Mouse (Mus musculus): ENCODE data around the gene Rab33b. TPM values are rescaled to one million over a fixed set of nuclear protein-coding genes. Genes with fewer than 3 reads are reported as not detected.
A peak's percentile ranks its signal among the peaks of the same experiment; 100 is the strongest.

The Rab33b gene
- total RNA-seq, 1 experiment from 2014 or later, result 16.9 TPM

DNA sequence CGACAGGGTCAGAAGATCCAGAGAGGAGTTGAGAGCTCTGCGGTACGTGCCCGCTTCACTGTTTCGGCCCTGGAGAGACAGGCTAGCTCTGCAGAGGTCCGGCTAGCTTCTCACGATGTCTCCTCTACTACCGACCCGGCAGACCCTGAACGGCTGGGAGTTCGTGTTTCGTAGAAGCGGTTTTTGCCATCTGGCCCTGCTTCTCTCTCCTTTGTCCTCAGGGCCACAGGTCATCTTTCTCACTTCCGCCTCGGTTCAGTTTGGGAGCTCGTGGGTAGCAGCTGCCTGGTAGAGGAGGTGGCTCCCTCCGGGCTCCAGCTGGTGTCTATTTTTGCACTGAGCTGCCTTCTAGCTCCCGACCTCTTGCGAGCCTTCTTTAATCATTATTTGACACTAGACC is 21.7 kb downstream of the Rab33b start:
- ATAC-seq (replicated peaks; ENCODE audit: low read depth, poor library complexity, severe bottlenecking), result no peak

DNA sequence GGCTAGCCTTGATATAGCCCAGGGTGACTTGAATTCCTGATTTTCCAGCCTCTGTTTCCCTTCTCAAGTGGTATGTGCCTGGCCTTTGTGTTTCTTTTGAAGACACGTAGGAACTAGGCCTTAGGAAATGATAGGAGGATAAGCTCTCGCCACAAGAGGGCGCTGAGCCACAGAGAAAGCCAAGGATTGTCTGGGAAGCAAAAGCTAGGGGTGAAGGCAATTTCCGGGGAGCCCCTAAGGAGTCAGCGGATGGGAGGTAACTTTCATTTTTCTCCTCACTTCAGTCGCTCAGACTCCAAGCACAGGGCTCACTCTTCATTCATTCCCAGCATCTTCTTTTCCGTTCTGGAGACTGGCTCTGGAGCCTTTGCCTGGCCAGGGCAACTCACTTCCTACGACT is 27.2 kb downstream of the Rab33b start:
- peak; percentile 92 for ATAC-seq (replicated peaks; ENCODE audit: low read depth, poor library complexity, severe bottlenecking)

DNA sequence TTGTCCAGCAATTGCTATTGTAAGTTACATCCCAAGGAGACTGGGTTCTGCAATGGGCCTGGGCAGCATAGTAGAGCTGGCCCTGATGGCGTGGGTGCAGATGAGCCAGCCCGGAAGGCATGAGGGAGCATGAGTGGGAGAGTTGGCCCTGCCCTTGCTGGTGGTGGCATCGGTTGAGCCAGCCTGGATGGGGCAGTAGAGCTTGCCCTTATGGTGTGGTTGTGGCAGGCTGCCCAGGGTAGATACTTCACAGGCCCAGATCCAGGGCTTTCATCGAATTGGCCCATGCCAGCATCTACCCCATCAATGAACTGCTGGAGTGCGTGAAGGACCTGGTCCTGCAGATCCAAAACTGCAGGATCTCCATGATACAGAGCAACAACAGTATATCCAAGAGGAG is 28.3 kb downstream of the Rab33b start:
- ATAC-seq (replicated peaks; ENCODE audit: low read depth, poor library complexity, severe bottlenecking), result no peak

DNA sequence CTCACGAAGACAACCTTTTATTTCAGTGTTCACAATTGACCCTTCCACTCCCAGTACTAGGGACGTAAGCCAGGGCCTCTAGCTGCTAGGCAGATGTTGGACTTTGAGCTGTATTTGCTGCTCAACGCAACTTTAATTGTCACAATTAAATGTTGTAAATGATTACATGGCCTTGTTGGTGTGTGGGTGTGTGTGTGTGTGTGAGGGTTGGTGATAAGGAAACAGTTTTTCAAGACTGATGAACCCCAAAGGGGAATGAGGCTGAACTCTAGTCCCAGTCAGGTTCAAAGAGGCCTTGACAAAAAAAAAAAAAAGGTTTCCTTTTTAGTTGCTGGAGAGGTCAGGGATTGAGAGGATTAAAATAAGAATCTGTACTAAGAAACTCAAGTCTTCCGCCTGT is 33.7 kb downstream of the Rab33b start:
- no peak for ATAC-seq (replicated peaks; ENCODE audit: low read depth, poor library complexity, severe bottlenecking)

DNA sequence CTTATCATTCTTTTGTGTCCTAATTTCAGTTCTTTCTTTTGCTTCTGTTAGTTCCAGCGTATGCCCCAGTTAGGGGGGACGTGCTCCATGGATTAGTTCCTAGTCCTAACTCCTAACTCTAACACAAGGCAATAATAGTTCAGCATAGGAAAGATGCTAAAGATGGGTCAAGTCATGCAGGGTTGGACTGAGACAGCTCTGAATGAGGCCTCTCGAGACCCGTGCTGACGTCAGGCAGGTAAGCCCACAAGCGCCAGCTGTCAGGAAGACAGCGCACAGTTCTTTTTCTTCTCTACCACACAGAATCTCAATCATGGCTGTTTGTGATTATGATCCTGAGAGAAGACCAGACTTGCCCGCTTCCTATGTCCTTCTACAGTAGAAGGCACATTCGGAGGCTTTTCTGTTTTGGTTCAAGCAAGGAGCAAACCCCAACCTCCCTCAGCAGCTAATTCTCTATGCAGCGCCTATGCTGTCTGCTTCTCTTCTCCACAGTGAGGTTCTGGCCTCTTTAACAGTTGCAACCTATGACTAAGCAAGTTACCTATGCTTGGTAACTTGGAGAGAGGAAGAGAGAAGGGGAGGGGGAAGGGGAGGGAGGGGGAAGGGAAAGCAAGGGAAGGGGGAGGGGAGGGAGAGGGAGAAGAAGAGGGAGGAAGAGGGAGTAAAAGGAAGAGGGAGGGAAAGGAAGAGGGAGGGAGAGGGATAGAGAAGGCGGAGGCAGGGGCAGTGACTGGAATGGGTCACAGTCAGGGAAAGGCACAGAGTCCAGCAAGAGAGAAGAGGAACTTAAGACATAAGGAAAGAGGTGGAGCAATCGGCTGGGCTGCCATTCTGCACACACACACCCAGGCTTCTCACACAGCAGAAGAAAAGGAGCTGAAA is 34.4 kb downstream of the Rab33b start:
- ATAC-seq (replicated peaks; ENCODE audit: low read depth, poor library complexity, severe bottlenecking), result peak; percentile 88

DNA sequence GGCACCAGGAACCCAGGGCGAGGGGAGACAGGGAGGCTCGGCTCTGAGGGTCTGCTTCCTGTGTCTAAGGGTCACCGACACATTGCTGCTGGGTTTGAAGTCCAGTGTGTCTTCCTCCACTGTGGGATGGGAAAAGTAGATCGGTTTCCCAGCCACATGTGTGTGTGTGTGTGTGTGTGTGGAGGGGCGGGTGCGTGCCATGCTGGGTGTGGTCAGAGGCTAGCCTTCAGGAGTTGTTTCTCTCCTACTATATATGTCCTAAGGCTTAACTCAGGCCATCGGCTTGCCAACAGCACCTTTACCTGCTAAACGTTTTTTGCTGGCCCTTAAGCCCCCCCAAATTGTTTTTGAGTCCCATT is 35.0 kb downstream of the Rab33b start:
- ATAC-seq (replicated peaks; ENCODE audit: low read depth, poor library complexity, severe bottlenecking), result peak; percentile 51

DNA sequence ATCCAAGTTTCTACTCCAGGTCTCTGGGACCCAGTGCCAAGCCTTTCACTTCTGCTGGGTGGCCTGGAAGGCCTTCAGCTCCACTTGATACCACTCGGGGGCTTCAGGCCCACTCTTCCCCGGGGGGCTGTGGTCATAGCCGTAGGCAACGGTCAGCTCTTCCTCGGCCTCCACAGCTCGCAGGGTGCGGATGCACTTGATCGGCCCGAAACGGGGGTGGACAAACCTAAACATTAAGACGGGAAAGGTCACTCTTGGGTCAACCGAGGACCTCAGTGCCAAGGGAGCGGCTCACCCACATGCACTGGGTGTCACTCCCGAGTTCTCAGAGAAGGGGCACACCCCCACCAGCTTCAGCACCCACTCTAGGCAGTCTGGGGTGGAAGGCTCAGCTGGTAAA is 37.5 kb downstream of the Rab33b start:
- no peak for ATAC-seq (replicated peaks; ENCODE audit: low read depth, poor library complexity, severe bottlenecking)

DNA sequence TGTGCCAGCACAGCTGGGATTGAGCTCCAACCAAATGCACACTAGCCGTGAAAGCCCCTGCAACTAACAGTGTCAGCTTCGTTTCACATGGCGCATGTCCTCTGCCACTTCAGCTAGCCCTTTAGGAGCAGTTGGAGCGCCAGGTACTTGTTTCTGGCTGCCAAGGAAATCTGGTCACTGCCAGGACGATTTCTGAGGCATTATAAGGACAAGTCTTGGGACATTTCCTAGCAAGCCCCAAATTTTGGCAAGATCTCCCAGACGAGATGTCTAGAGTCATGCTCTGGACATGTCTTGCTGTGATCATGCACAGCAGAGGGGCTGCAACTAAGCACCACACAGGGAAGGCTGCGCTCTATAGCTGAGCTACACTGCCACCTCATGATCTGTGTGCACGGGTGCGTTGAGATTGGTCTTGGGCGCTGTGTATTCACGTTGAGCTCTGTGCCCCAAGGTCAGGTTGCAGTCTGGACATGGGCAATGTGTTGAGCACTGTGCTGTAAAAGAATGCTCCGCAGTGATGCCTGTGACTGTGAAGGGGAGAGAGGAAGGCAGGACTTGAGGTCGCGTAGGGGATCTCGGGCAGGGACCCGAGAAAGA is 41.6 kb downstream of the Rab33b start:
- ATAC-seq (replicated peaks; ENCODE audit: low read depth, poor library complexity, severe bottlenecking), result no peak

DNA sequence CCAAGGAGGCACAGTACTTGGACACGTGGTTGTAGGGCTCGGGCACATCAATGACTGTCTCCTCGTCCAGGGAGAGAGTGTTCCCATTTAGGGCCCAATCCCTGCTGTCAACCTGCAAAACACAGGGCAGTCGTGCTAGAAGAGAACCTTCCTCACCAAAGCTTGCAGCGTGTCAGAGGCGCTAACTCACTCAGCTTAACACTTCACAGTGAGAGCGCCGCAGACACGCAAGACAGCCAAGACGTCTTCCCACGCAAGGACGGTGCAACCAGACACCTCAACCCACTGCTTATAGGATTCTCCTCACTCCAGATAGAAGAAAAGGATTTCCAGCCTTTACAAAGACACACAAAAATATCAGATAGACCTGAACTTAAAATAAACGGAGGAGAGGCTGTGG is 43.2 kb downstream of the Rab33b start:
- no peak for ATAC-seq (replicated peaks; ENCODE audit: low read depth, poor library complexity, severe bottlenecking)

DNA sequence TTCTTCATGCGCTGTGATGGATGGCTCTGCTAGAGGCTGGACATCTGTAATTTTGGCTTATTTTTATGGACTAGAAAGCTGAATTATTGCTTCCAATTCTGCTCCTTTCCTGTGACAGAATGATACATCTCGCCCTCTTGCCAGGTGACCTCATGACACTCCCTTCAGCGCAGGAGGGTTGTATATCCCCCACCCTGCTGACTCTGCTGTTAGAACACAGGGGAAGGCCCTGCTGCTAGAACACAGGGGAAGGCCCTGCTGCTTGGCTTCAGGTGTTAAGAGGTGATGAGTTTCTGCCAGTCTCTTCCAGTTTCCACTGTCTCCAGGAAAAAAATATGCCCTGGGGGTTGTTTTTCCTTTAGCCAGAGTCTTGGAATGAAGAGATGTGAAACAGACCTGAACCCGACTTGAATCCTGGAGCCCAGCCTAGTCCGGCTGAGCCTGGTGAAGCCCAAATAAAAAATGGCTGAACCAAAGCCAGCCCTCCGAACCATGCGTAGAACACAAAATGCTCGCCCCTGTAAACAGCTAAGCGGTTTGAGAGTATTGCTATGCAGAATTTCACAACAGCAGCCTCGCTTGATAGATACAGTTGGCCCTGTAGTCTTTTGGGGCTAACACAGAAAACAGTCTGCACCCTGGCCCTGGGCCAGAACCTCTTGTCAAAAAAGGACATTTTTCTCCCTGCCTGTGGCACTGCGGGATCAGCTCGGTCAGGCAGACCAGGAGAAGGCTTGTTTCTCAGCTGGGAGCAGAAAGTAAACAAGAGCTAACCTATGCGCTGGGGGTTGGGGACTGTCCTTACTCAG is 48.0 kb downstream of the Rab33b start:
- ATAC-seq (replicated peaks; ENCODE audit: low read depth, poor library complexity, severe bottlenecking), result no peak

DNA sequence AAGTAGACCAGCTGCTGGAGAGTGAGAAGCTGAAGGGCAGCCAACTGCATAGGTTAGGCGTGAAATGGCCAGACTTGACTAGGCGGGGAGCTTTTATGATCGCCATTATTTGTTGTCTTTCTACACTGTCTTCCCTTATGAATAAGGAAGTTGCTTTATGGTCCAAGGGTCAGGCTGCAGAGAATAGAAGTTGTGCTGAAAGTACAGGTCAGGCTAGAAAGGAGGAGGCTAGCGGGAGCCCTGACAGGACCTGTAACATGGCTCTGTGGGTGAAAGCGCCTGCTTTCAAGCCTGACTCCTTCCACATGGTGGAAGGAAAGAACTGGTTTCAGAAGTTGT is 48.5 kb downstream of the Rab33b start:
- no peak for ATAC-seq (replicated peaks; ENCODE audit: low read depth, poor library complexity, severe bottlenecking)

DNA sequence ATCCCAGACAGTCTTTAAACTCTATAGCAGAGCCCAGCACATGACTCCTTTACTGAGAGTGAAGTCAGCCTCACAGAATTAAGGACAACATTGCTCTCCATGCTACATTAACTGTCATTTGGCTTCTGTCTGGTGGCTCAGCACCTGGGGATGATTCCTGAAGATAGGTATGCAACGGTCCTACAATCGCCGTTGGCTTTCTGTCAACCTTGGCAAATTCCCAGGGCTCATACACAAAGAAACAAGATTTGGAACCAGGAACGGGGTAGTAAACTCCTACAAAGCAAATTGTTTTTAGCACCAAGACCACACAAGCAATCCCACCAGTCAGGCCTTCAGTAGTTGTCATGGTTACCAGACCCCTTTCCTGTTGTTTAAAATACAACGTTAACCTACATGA is 49.9 kb downstream of the Rab33b start:
- no peak for ATAC-seq (replicated peaks; ENCODE audit: low read depth, poor library complexity, severe bottlenecking)

DNA sequence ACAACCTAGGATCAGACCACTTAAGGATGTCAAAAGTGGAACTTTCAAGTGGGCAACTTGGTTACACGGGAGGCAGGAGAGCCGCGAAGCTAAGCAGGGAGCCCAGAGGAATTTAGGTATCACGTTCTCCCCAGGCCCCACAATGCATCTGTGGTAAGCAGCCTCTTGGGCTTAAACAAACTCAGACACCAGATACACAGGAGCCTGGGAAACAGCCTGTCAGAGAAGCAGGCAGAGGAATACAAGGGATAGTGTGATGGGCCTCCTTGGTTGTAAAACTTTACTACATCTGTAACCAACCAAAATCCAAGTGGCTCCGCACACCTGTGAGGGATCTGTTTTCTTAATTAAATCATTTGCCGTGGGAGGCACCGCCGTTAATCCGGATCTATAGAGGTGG is 50.3 kb downstream of the Rab33b start:
- ATAC-seq (replicated peaks; ENCODE audit: low read depth, poor library complexity, severe bottlenecking), result no peak

DNA sequence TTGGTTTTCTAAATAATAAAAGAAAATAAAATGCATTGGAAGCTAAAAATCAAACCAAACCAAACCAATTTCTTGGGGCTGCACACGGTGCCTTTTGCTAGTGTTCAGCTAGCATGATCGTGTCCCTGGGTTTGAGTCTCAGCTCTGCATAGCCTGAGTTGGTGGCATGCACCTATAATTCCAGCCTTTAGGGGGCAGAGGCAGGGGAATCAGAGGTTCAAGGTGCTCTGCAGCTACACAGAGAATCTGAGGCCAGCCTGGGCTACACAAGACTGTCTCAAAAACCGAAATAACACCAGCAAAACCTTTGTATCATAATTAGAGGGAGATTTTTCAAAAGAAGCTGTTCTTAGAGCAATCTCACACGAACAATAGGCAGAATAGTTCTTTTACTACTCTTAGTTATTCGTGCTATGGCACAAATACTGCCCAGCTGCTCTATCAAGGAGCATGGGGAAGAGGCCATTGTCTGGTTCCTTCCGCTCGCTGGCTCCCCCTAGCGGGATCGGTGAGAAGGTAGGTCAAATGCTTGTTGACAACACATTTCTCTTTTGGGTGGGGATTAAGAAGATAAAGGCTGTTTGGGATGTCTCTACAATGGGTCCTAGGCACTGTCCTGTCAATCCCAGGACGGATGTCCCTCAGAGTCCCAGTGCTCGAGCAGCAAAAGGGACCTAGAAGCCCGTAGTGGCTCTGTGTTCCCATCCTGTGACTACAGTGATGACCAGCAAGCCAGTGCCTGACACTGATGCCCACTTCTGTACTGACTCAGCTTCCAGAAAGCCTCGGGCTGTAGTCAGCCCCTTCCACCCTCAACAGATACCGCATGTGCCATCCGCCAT is 56.1 kb downstream of the Rab33b start:
- ATAC-seq (replicated peaks; ENCODE audit: low read depth, poor library complexity, severe bottlenecking), result peak; percentile 91

DNA sequence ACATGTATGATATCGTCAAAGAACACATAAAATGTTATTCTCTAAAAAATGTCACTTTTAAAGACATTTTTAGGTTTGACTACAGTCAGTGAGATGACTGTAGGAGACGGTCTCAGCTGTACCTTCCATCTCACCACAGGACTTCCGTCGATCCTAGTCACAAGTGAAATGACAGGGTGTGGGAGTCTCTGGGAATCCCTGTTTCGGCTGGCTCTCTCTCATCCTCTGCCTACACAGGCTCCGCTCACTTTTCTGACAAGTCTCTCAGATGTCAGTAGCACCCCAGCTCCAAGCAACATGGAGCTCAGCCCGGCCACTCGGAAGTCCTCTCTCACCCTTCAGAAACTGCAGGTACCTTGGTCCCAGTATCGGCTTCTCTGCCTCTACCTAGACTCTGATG is 56.9 kb downstream of the Rab33b start:
- ATAC-seq (replicated peaks; ENCODE audit: low read depth, poor library complexity, severe bottlenecking), result no peak

DNA sequence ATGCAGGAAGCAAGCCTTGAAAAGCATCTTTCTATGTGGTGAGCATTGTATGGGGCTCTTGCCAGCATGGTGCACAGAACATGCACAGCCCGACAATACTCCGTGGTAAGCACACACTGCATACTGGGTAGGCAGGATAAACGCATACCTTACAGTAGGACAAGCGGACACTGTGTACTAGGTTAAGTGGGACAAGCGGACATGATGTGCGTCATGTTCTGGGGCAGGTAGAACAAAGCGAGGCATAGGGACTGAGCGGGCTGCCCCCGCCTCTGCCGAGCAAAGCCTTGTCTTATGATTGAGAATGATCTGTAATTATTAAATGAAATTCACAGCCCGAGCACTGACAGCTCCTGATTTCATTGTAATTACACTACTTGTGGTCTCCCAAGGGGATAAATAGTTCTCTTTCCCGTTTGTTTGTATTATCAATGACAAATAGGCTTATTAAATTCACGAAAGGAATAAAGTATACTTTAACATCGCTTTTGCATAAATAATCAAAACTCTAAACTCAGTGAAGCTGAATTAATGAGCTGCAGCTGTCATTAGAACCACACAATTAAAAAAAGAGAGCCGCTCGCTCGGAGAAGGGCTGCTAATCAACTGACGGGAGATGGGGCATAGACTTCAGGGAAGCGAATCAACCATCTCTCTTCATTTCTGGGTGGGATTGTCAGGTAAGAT is 60.9 kb downstream of the Rab33b start:
- ATAC-seq (replicated peaks; ENCODE audit: low read depth, poor library complexity, severe bottlenecking), result no peak
